Mouse (Mus musculus) adipocyte (in vitro differentiated cells): ENCODE results near the gene Psmd4.
"Not testable (repeated sequence)": the region's sequence is repeated elsewhere in the genome, so short reads cannot be mapped to it uniquely, and the experiment has no call there.

Experiments
- DNase-seq: peaks from one replicate; pipeline ENCODE4 v3.0.0-alpha.2; 2016; ENCODE audit warnings: low spot score

Gene Psmd4

GRCm38 (mm10) chr3:95042166-95042837, at the start of gene Psmd4:
Gene Psmd4, minus strand, starts transcription at chr3:95042614.
- DNase-seq = peak; percentile 98

DNA sequence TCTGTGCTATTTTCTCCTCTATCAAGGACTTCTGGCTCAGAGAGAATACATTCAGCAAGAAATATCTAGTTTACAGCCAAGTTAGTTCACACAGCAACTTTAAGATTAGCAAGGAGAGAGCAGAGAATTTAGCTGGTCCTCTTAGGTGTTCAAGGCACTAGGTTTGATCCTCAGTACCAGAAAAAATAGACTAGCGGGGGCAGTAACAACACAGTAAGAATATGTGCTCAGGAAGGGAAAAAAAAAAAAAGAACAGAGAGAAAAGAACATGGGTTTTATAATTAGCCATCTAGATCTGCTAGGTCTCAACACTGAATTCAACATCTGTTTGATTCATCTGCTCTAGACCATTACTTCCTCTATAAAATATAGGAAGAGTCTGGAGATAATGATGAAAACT, 45.7 kb upstream of the Psmd4 start:
- DNase-seq = no peak

DNA sequence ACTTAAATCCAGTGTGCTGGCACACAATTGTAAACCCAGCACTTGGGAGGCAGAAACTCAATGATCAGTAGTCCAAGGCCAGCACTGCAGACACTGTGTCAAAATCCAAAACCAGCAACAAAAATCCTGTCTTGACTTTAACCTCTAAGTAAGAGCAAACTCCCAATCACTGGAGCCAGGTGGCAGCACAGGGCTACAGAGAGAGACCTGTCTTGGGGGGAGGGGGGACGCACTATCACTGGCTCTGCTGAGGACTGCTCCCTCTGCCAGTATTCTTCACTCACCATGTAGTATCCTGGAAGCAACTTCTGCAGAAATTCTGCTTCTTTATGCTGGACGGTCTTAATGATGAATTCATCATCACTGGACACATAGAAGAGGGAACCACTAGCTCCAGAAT, 29.2 kb upstream of the Psmd4 start:
- DNase-seq = no peak

DNA sequence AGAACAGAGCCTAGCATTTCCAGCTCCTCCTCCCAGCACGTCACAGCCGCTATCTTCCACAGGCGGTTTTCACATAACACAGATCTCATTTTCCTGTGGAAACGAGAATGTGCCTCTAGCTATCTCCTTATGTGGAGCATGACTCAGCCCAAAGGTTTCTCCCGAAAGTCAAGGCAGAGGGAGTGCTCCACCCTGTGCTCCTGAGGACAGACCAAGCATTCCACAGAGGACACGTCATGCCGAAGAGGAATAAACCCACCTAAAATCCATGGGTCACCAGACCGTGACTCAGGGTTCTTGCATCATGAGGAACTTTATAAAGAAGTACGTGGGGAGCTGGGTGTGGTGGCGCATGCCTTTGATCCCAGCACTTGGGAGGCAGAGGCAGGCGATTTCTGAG, 24.2 kb upstream of the Psmd4 start:
- DNase-seq = peak; percentile 23

DNA sequence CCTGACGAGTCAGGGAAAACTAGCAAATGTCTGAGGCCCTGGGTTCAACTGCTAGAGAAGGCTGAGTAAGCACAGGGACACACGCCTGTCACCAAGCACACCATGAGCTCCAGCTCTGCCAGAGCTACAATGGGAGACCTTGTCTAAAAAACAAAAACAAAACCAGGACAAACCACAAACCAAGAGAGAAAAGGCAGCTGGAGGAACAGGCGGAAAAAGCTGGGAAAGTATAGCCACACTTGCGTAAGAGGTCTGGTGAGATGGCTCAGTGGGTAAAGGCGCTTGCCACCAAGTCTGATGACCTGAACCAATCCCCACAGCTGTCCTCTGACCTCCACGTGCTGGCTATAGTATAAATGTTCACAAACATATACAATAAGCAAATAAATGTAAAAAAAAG, 23.7 kb upstream of the Psmd4 start:
- DNase-seq = peak; percentile 29

- DNase-seq = no peak
These were observed 23.1 kb upstream of the Psmd4 start for GRCm38 (mm10) chr3:95065553-95065952.

- DNase-seq = no peak
These were observed 21.3 kb upstream of the Psmd4 start for GRCm38 (mm10) chr3:95063741-95064140.

DNA sequence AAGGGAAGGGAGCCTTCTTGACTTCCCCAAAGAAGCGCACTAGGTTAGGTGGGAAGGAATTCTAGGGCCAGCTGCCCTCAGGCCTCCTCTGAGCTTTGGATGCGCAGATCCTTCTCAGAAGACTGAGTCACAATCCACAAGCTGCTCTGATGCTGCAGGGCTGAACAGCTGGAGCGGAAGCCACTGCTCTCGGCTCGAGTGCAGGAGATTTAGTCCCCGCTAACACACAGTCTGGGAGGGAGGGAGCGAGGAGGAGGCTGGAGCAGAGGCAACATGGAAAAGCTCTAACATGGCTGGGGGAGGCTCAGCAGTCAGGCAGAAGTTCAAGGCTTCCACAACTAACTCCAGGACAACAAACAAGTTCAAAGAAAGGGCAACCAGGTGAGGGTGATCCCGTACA, 15.7 kb upstream of the Psmd4 start:
- DNase-seq = no peak

- DNase-seq = no peak
These were observed 13.9 kb upstream of the Psmd4 start for GRCm38 (mm10) chr3:95056275-95056674.

DNA sequence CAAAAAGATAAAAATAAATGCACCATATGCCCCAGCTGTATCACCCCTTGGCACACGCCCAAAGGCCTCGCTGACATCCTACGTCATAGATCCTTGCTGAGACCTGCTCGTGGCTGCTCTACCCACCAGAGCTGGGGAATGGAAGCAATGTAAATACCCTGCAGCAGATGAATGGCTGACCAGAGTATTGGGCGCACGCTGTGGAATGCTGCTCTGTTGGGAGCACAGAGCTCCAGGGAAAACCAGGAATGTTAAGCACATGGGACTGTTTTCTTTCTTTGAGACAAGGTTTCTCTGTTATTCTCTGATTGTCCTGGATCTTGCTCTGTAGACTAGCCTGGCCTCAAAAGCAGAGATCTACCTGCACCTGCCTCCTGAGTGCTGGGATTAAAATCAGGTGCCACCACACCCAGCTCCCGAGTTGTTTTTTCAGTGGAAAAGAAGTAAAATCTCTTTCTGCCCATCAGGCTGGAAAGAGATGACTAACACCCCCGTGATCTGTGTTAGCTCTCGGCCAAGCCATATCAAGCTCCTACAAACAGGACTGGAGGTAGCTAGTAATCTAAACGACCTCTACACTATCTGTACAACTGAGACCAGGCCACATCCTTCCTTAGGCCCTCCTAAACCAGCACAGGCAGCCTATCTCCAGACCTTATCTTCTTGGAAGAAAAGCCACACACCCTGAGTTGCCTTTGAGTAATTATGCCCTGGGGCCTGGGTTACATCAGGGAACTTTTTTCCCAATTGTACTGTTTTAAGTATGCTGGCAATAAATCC, 12.3 kb upstream of the Psmd4 start:
- no peak for DNase-seq

DNA sequence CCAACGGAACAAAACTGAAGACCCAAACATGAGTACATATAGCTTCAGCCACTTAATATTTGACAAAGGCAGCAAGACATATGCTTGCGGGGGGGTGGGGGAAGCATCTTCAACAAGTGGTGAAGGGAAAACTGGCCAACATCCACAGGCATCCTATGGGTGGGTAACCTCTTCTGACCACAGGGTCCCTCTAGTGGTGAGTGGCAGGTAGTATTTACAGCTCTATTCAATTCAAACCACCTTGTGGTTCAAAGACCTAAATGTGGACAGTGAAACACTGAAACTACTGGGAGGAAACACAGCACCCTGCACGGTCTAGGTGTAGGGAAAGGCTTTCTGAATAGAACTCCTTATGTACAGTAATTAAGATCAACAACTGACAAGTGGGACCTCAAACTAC, 11.3 kb upstream of the Psmd4 start:
- DNase-seq = peak; percentile 53

- DNase-seq = peak; percentile 68
These were observed 10.5 kb upstream of the Psmd4 start for GRCm38 (mm10) chr3:95052959-95053358.

GRCm38 (mm10) chr3:95047914-95048313, 5.5 kb upstream of the Psmd4 start:
- no peak for DNase-seq

DNA sequence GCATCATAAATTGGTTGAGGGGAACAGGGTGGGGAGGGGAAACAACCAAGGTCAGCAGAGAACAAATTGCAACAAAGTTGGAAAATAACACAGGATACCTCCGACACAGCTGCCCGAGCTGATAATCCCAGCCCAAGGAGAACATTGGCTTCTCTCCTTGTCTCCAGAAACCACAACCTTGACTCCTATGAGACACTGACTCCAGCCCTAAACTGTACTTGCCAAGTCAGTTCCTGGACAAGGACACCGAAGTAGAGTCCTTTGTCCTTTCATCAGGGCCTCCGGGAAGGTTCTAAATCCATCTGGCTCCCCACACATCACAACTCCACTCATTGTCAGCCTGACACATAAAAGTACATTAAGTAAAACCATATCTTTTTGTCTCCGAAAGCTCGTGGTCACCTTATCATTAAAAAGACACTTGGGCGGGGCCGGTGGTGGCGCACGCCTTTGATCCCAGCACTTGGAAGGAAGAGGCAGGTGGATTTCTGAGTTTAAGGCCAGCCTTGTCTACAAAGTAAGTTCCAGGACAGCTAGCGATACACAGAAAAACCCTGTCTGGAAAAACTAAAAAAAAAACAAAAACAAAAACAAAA, 4.1 kb upstream of the Psmd4 start:
- no peak for DNase-seq

- no peak for DNase-seq
These were observed 837 bp upstream of the Psmd4 start for GRCm38 (mm10) chr3:95043251-95043650.

DNA sequence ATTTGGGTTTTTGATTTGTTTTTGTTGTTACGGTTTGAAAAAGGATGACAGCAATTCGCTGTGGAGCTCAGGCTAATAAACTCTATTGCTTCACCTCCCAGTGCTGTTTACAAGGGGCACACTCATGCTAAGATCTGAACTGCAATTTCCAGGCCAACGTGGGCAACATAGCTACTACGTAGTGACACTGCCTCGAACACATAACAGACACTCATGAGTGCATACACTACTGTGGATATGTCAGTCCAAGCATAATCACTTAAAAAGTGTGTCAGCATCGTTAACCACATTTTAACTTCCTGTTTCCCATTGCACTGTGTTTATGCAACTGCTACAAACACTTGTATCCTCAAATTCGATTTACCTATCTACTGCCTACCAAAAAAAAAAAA, 420 bp upstream of the Psmd4 start:
- DNase-seq = no peak

DNA sequence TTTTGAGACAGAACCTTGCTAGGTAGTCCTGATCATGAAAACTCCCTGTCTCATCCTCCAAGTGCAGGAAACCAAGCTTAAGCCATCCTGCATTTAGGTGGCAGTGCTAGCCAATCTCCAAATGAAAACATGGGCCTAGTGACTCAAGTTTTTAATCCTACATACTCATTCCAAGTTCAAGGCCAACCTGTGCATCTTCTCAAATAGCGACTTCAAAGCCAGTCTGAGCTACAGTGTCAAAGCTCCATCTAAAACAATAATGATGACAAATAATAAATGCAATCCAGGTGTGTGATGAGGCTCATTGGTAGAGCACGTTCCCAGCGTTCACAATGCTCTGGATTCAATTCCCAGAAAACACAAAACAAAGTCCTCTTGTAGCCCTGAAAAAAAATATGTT, 789 bp downstream of the Psmd4 start:
- DNase-seq = no peak

GRCm38 (mm10) chr3:95029953-95030352, 12.5 kb downstream of the Psmd4 start:
- DNase-seq = no peak

DNA sequence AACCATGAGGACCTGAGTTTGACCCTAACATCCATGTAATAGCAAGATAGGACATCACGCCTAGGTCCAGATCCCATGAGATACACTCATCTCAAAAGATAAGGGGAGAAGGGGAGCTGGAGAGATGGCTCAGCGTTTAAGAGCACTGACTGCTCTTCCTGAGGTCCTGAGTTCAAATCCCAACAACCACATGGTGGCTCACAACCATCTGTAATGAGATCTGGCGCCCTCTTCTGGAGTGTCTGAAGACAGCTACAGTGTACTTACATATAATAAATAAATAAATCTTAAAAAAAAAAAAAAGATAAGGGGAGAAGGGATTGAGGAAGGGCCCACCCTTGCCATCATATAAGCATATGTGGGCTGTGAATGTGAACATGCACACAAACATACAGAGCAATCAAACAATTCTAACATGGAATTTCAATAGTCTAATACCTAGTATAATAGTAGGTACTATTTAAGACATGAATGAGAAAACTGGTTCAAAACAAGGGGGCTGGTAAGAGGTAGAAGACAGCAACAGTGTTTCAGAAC, 13.1 kb downstream of the Psmd4 start:
- not testable (repeated sequence) for DNase-seq

- DNase-seq = no peak
These were observed 13.8 kb downstream of the Psmd4 start for GRCm38 (mm10) chr3:95028603-95029002.

DNA sequence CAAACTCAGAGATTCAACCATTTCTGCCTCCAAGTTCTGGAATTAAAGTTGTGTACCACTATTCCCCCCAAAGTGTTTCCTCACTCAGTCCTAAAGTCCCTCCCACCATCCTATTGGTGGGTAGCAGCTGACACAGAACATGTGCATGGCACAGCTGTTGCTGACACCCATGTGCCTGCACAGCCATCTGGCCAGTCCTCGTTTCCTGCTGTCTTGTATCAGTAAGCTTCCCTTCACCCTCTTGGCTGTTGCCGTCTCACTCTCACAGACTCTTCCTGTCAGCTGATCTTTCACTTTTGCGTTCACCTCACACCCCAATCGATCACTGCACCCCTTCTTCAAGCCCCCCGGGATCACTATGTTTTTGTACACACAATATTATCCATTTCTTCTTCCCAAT, 14.7 kb downstream of the Psmd4 start:
- DNase-seq = no peak

- DNase-seq = no peak
These were observed 15.3 kb downstream of the Psmd4 start for GRCm38 (mm10) chr3:95027057-95027645.

GRCm38 (mm10) chr3:95025202-95025601, 17.2 kb downstream of the Psmd4 start:
- DNase-seq = no peak
